Mouse (Mus musculus) kidney, embryonic 14.5 days (tissue): ENCODE measurements around the gene Cfap77. TPM values are rescaled to one million over a fixed set of nuclear protein-coding genes. Genes with fewer than 3 reads are reported as not detected.
A peak's percentile ranks its signal among the peaks of the same experiment; 100 is the strongest.

Source experiments
- ATAC-seq: fragments of 200-750 bp; cut with Nextera tagmentation; 2 replicates; pipeline ENCODE4 v1.8.0; 2017; ENCODE audit warnings: moderate number of reproducible peaks, mild to moderate bottlenecking, moderate TSS enrichment, moderate library complexity; ENCODE audit not compliant: low FRiP score, low TSS enrichment
- H3K27ac ChIP-seq: fragments of 300-500 bp; sonication (generic); 2 replicates; pipeline ENCODE4 v1.5.1; 2014; ENCODE audit warnings: low read depth, mild to moderate bottlenecking, low read length, moderate library complexity, mixed read lengths
- H3K27me3 ChIP-seq: fragments of 300-500 bp; sonication (generic); 2 replicates; pipeline ENCODE4 v1.6.1; 2014; ENCODE audit warnings: mild to moderate bottlenecking, low read length; ENCODE audit not compliant: control insufficient read depth, insufficient read depth
- H3K36me3 ChIP-seq: fragments of 300-500 bp; sonication (generic); 2 replicates; pipeline ENCODE4 v1.6.1; 2014; ENCODE audit warnings: low read length, mixed read lengths; ENCODE audit not compliant: control insufficient read depth, insufficient read depth
- H3K4me1 ChIP-seq: fragments of 300-500 bp; sonication (generic); 2 replicates; pipeline ENCODE4 v1.6.1; 2014; ENCODE audit warnings: low read length, mixed read lengths; ENCODE audit not compliant: control insufficient read depth, insufficient read depth
- H3K4me2 ChIP-seq: fragments of 300-500 bp; sonication (generic); replicated peaks from 2 replicates; pipeline ENCODE4 v1.6.1; 2014; ENCODE audit warnings: low read depth, mild to moderate bottlenecking, low read length
- H3K4me3 ChIP-seq: fragments of 300-500 bp; sonication (generic); 2 replicates; pipeline ENCODE4 v1.5.1; 2014; ENCODE audit warnings: mild to moderate bottlenecking, low read length
- H3K9ac ChIP-seq: fragments of 300-500 bp; sonication (generic); 2 replicates; pipeline ENCODE4 v1.6.1; 2014; ENCODE audit warnings: low read depth, mild to moderate bottlenecking, low read length, moderate library complexity
- H3K9me3 ChIP-seq: fragments of 300-500 bp; sonication (generic); 2 replicates; pipeline ENCODE4 v1.6.1; 2016; ENCODE audit warnings: low read length; ENCODE audit not compliant: control insufficient read depth
- WGBS: fragments of 180-500 bp; shearing (Covaris S2); extraction: QIAGEN DNeasy Blood & Tissue Kit; methylation state at CpG from one replicate; pipeline ENCODE4 v1.1.7; 2014; 5-methylcytosine and 5-hydroxymethylcytosine counted together
- polyA plus RNA-seq: library from polyadenylated mRNA; unstranded; fragments of >200 nt; fragmentation: Nextera tagmentation; extraction: Ambion mirVana; gene quantifications from 2 replicates; pipeline ENCODE4 v1.2.1, GENCODE M21; 2014

The Cfap77 gene
- polyA plus RNA-seq, 1 experiment from 2014 or later = 0.51 TPM

GRCm38 (mm10) chr2:28994014-28994413, 60.9 kb downstream of the Cfap77 start:
- Histone ChIP-seq H3K4me2 (no peak overlapping the region), H3K36me3 (no peaks in the 10 kb centered on the region), H3K27me3 (no peaks in the 10 kb centered on the region), H3K9ac (no peak overlapping the region), H3K9me3 (no peaks in the 10 kb centered on the region; the same call in 1 of the 2 replicates), H3K4me1 (no peaks in the 10 kb centered on the region), H3K4me3 (no peak overlapping the region), H3K27ac (no peak overlapping the region)
- ATAC-seq = no peak
- whole genome bisulfite sequencing = 72% methylated on average over 12 of the region's 12 CpGs

- H3K9ac ChIP-seq = no peak overlapping the region
- H3K4me2 ChIP-seq = no peak overlapping the region
- H3K27ac ChIP-seq = no peak overlapping the region
- H3K4me3 ChIP-seq = no peak overlapping the region
- no peaks in the 10 kb centered on the region for H3K4me1 ChIP-seq
- H3K9me3 ChIP-seq = peaks cover 3% of the 10 kb centered on the region; the same call in 1 of the 2 replicates
- peaks cover 8% of the 10 kb centered on the region; the same call in 1 of the 2 replicates for H3K27me3 ChIP-seq
- ATAC-seq = no peak
- no peaks in the 10 kb centered on the region for H3K36me3 ChIP-seq
- WGBS = 97% methylated on average over 3 of the region's 3 CpGs
These were observed 66.1 kb downstream of the Cfap77 start for GRCm38 (mm10) chr2:28988781-28989180.

GRCm38 (mm10) chr2:28980080-28980910, 74.6 kb downstream of the Cfap77 start:
- H3K36me3 ChIP-seq = no peaks in the 10 kb centered on the region
- 44% methylated on average over 20 of the region's 20 CpGs for WGBS
- H3K4me1 ChIP-seq = no peaks in the 10 kb centered on the region
- H3K9ac ChIP-seq = no peak overlapping the region
- H3K9me3 ChIP-seq = no peaks in the 10 kb centered on the region
- H3K27me3 ChIP-seq = peaks cover 39% of the 10 kb centered on the region
- H3K27ac ChIP-seq = no peak overlapping the region
- H3K4me2 ChIP-seq = no peak overlapping the region
- ATAC-seq = no peak
- H3K4me3 ChIP-seq = no peak overlapping the region

GRCm38 (mm10) chr2:28978461-28978860, 76.4 kb downstream of the Cfap77 start:
- Histone ChIP-seq H3K9ac (no peak overlapping the region), H3K27ac (no peak overlapping the region), H3K4me1 (no peaks in the 10 kb centered on the region), H3K27me3 (peaks cover 57% of the 10 kb centered on the region), H3K4me2 (no peak overlapping the region), H3K9me3 (no peaks in the 10 kb centered on the region), H3K4me3 (no peak overlapping the region), H3K36me3 (no peaks in the 10 kb centered on the region)
- 61% methylated on average over 4 of the region's 4 CpGs for WGBS
- ATAC-seq = no peak

- 9% methylated on average over 7 of the region's 7 CpGs for WGBS
- peak; percentile 85; the same call in 1 of the 2 replicates for ATAC-seq
- Histone ChIP-seq H3K4me2 (no peak overlapping the region), H3K27ac (no peak overlapping the region), H3K9ac (no peak overlapping the region), H3K4me1 (no peaks in the 10 kb centered on the region), H3K36me3 (no peaks in the 10 kb centered on the region), H3K27me3 (peaks cover 72% of the 10 kb centered on the region), H3K4me3 (no peak overlapping the region), H3K9me3 (no peaks in the 10 kb centered on the region)
These were observed 78.2 kb downstream of the Cfap77 start for GRCm38 (mm10) chr2:28976635-28977034.

- Histone ChIP-seq H3K27ac (no peak overlapping the region), H3K4me1 (no peaks in the 10 kb centered on the region), H3K4me2 (no peak overlapping the region), H3K36me3 (no peaks in the 10 kb centered on the region), H3K9ac (no peak overlapping the region), H3K9me3 (no peaks in the 10 kb centered on the region), H3K4me3 (no peak overlapping the region), H3K27me3 (peaks cover 81% of the 10 kb centered on the region)
- 69% methylated on average over 5 of the region's 5 CpGs for WGBS
- no peak for ATAC-seq
These were observed 79.3 kb downstream of the Cfap77 start for GRCm38 (mm10) chr2:28975604-28976003.

GRCm38 (mm10) chr2:28974520-28974919, 80.3 kb downstream of the Cfap77 start:
- no peak overlapping the region for H3K27ac ChIP-seq
- H3K4me1 ChIP-seq = no peaks in the 10 kb centered on the region
- H3K4me3 ChIP-seq = no peak overlapping the region
- no peak for ATAC-seq
- no peaks in the 10 kb centered on the region for H3K9me3 ChIP-seq
- 9% methylated on average over 6 of the region's 6 CpGs for WGBS
- no peaks in the 10 kb centered on the region for H3K36me3 ChIP-seq
- H3K27me3 ChIP-seq = peaks cover 88% of the 10 kb centered on the region
- no peak overlapping the region for H3K4me2 ChIP-seq
- no peak overlapping the region for H3K9ac ChIP-seq

- H3K9me3 ChIP-seq = no peaks in the 10 kb centered on the region
- no peak overlapping the region for H3K27ac ChIP-seq
- H3K4me2 ChIP-seq = no peak overlapping the region
- no peaks in the 10 kb centered on the region for H3K4me1 ChIP-seq
- H3K4me3 ChIP-seq = no peak overlapping the region
- peaks cover 91% of the 10 kb centered on the region for H3K27me3 ChIP-seq
- no peak overlapping the region for H3K9ac ChIP-seq
- H3K36me3 ChIP-seq = no peaks in the 10 kb centered on the region
- WGBS = 26% methylated on average over 15 of the region's 15 CpGs
- no peak for ATAC-seq
These were observed 80.9 kb downstream of the Cfap77 start for GRCm38 (mm10) chr2:28973832-28974450.

- H3K27ac ChIP-seq = no peak overlapping the region
- H3K4me1 ChIP-seq = peaks cover 16% of the 10 kb centered on the region
- H3K36me3 ChIP-seq = no peaks in the 10 kb centered on the region
- peaks cover 85% of the 10 kb centered on the region for H3K27me3 ChIP-seq
- no peaks in the 10 kb centered on the region for H3K9me3 ChIP-seq
- H3K4me3 ChIP-seq = no peak overlapping the region
- H3K4me2 ChIP-seq = no peak overlapping the region
- H3K9ac ChIP-seq = no peak overlapping the region
- ATAC-seq = no peak
- WGBS = 87% methylated on average over 14 of the region's 14 CpGs
These were observed 84.4 kb downstream of the Cfap77 start for GRCm38 (mm10) chr2:28970424-28970823.
